Mouse (Mus musculus): Measurements from ENCODE around the gene Olfr324.

- TF ChIP-seq POLR2A (IDR thresholded peaks at IDR 0.05; ENCODE audit: borderline replicate concordance, control insufficient read depth, low read depth, low read length), result no peak
- TF ChIP-seq CTCF (IDR thresholded peaks at IDR 0.05; ENCODE audit: control insufficient read depth, insufficient read depth, low read length), result no peak
Measured at GRCm38 (mm10) chr11:58641057-58641456, 46.1 kb downstream of the Olfr324 start.
